Mouse (Mus musculus) heart, embryonic 16.5 days (tissue): ENCODE measurements around the gene Gstm5. TPM values are rescaled to one million over a fixed set of nuclear protein-coding genes. Genes with fewer than 3 reads are reported as not detected.
A peak's percentile ranks its signal among the peaks of the same experiment; 100 is the strongest.
"Not testable (repeated sequence)": the region's sequence is repeated elsewhere in the genome, so short reads cannot be mapped to it uniquely, and the experiment has no call there.

Experiments
- ATAC-seq: fragments of 200-750 bp; cut with Nextera tagmentation; replicated peaks from 2 replicates; pipeline ENCODE4 v1.8.0; 2017; ENCODE audit warnings: moderate number of reproducible peaks; ENCODE audit not compliant: insufficient read depth, low FRiP score; ENCODE audit errors: extremely low read depth
- H3K27ac ChIP-seq: fragments of 300-500 bp; sonication (generic); 2 replicates; pipeline ENCODE4 v1.5.1; 2014; ENCODE audit warnings: mild to moderate bottlenecking, low read length, control low read depth, moderate library complexity
- H3K27me3 ChIP-seq: fragments of 300-500 bp; sonication (generic); 2 replicates; pipeline ENCODE4 v1.6.1; 2014; ENCODE audit warnings: low read length, mixed read lengths; ENCODE audit not compliant: control insufficient read depth, insufficient read depth
- H3K36me3 ChIP-seq: fragments of 300-500 bp; sonication (generic); 2 replicates; pipeline ENCODE4 v1.6.1; 2014; ENCODE audit not compliant: control insufficient read depth, insufficient read depth
- H3K4me1 ChIP-seq: fragments of 300-500 bp; sonication (generic); 2 replicates; pipeline ENCODE4 v1.6.1; 2014; ENCODE audit warnings: low read length, mixed read lengths; ENCODE audit not compliant: control insufficient read depth, insufficient read depth
- H3K4me2 ChIP-seq: fragments of 300-500 bp; sonication (generic); 2 replicates; pipeline ENCODE4 v1.6.1; 2014; ENCODE audit warnings: low read depth, mild to moderate bottlenecking, control low read depth, low read length
- H3K4me3 ChIP-seq: fragments of 300-500 bp; sonication (generic); 2 replicates; pipeline ENCODE4 v1.5.1; 2014; ENCODE audit warnings: mild to moderate bottlenecking, control low read depth, low read length
- H3K9ac ChIP-seq: fragments of 300-500 bp; sonication (generic); 2 replicates; pipeline ENCODE4 v1.6.1; 2014; ENCODE audit warnings: low read length, control low read depth
- H3K9me3 ChIP-seq: fragments of 300-500 bp; sonication (generic); replicated peaks from 2 replicates; pipeline ENCODE4 v1.6.1; 2016; ENCODE audit warnings: low read length; ENCODE audit not compliant: control insufficient read depth
- WGBS: fragments of 180-500 bp; shearing (Covaris S2); extraction: QIAGEN DNeasy Blood & Tissue Kit; methylation state at CpG from one replicate; pipeline ENCODE4 v1.1.7; 2014; 5-methylcytosine and 5-hydroxymethylcytosine counted together
- polyA plus RNA-seq: library from polyadenylated mRNA; unstranded; fragments of >200 nt; fragmentation: Nextera tagmentation; extraction: Ambion mirVana; gene quantifications from 2 replicates; pipeline ENCODE4 v1.2.1, GENCODE M21; 2015

The Gstm5 gene
- polyA plus RNA-seq, 1 experiment from 2014 or later = 118 TPM

DNA sequence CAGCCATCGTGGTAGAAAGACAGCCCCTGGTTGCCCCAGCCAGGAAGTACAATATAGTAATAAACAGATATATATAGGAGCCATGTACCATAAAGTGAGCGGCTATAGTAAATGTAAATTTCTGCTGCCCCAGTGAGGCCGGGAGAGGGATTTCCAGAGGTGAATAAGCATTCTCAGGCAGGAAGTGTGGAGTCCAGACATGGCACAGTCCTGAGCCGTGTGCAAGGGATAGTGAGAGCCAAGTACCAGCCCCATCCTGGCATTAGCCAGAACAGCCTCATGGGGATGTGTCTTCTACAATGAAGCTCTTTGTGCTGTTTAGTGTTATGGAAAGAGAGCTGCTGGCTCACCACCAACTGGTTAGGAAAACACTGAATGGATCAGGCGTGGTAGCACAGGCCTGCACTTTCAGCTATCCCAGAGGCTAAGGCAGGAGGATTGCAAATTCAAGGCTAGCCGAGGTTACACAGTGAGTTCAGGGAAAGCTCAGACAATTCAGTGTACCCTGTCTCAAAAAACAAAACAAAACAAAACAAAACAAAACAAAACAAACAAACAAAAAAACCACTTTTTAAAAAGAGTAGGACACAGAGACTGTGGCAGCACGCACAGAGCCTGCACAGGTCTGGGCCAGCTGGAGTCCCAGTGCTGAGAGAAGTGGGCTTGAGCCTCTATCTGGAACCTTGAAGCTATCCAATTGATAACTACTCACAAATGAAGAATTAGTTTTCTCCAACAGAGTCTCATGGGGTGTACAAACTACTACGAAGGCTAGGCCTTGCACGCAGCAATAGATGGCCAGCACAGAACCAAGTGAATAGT lies 7.7 kb upstream of the Gstm5 start:
- H3K9me3 ChIP-seq = no peaks in the 10 kb centered on the region
- no peak overlapping the region for H3K4me2 ChIP-seq
- no peaks in the 10 kb centered on the region for H3K36me3 ChIP-seq
- ATAC-seq = peak; percentile 23; the same call in 1 of the 2 replicates
- H3K27ac ChIP-seq = no peak overlapping the region; the same call in 1 of the 2 replicates
- no peaks in the 10 kb centered on the region for H3K27me3 ChIP-seq
- no peak overlapping the region for H3K4me3 ChIP-seq
- 76% methylated on average over 9 of the region's 9 CpGs for WGBS
- no peak overlapping the region for H3K9ac ChIP-seq
- no peaks in the 10 kb centered on the region for H3K4me1 ChIP-seq

DNA sequence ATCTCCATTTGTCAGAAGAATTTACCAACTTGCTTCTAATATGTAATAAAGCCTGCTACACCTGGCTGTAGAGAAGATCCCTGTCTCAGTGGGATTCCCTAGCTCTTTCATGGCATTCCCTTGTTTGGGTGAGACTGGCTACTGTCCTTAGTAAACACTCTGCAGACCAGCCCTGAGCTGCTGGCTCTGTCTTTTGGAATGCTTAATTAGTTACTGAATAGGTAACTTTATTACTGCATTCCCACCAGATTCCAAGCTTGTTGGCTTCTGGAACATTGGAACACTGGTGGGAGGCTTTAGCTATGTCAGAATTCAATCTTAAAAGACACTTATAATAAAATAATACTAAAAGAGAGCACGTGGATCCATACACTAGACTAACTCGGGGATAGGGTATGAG lies 6.4 kb upstream of the Gstm5 start:
- H3K4me1 ChIP-seq, H3K4me3 ChIP-seq, ATAC-seq, H3K27me3 ChIP-seq, H3K4me2 ChIP-seq, H3K9ac ChIP-seq, H3K36me3 ChIP-seq, H3K9me3 ChIP-seq, H3K27ac ChIP-seq: not testable (repeated sequence)
- 60% methylated on average over 2 of the region's 2 CpGs for WGBS

DNA sequence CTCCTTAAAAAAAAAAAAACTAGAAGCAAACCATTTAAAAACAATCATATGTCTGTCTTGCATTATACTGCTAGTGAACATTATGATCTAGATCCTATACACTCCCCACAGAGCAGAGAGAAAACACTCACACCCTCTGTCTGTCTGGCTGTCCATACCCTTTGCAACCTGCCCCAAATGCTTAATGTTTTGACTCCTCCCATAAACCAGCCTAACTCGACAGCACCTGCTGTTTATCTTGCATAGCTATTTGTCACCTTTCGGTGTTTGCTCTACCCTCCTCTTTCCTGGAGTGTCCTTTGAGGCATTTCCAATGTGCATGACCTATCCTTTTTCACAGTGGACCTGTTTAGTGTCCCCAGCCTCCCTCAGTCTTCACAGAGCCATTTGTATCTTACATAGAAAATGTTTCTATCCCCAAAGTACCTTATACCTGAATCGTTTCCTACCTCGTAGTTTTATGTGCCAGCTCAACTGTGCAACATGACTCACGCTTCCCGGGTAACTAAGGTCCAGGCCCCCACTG lies 364 bp upstream of the Gstm5 start:
- peak overlapping the region; percentile 93 for H3K4me2 ChIP-seq
- H3K27ac ChIP-seq = no peak overlapping the region; the same call in 1 of the 2 replicates
- WGBS = 10% methylated on average over 6 of the region's 6 CpGs
- H3K4me1 ChIP-seq = peaks cover 9% of the 10 kb centered on the region
- H3K4me3 ChIP-seq = peak overlapping the region; percentile 88
- H3K27me3 ChIP-seq = no peaks in the 10 kb centered on the region
- no peaks in the 10 kb centered on the region for H3K36me3 ChIP-seq
- peak overlapping the region; percentile 90 for H3K9ac ChIP-seq
- ATAC-seq = 0 out of 2 replicates have a peak, but pooled peaks have one; percentile 12
- H3K9me3 ChIP-seq = no peaks in the 10 kb centered on the region

DNA sequence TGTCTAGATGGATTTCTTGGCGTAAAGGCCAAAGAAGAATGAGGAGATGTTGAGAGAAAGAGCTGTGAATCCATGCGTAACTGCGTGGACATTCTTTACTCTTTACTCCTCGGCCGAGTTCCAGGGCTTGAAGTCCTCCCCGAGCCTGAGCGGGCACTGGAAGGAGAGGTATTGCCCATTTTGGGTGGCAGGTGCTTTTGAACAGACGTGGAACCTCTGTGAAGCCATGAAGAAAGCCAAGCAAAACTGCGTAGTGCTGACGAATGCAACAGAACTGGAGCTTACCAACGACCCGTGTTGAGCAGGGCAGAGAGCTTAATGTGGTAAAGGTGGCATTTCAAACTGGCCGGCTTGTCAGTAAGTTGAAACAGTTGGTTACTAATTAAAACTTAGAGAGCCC lies 3.1 kb downstream of the Gstm5 start:
- H3K27me3 ChIP-seq = no peaks in the 10 kb centered on the region
- H3K4me1 ChIP-seq = peaks cover 13% of the 10 kb centered on the region
- H3K27ac ChIP-seq = no peak overlapping the region
- H3K9me3 ChIP-seq = no peaks in the 10 kb centered on the region
- H3K4me2 ChIP-seq = no peak overlapping the region
- H3K4me3 ChIP-seq = no peak overlapping the region
- 89% methylated on average over 13 of the region's 13 CpGs for WGBS
- ATAC-seq = no peak
- H3K9ac ChIP-seq = no peak overlapping the region
- H3K36me3 ChIP-seq = no peaks in the 10 kb centered on the region

DNA sequence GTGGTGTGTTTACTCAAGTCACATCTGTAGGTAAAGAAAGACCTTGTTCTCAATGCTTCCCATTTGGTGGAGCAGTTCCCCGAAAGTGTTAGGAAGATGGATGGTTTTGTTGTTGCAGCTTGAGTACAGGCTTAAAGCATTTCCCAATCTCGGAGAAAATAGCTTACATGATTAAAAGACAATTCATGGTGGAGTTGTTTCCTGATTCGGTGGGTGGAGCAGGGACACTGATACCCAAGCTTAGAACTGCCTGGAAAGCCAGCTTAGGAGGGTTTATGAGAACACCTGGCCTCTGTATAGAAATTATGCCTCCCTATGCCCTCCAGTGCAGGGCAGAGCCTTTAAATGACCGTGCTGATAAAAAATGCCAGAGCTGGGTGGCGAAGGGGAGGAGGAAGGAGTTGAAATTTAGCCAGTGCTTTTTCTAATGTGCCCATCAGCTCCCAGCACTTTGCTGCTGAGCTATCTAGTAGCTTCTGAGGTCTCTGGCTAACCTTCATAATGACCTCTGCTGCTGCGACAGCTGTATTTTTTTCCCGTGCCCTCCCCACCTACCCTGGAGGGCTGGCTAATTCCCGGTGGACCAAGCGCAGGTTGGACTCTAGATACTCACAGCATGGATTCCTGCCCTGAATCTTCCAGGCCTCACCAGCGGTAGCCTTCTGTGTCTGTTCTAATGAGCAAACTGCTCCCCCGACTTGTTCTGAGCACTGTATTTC lies 5.5 kb downstream of the Gstm5 start:
- no peak overlapping the region for H3K4me2 ChIP-seq
- no peak overlapping the region for H3K27ac ChIP-seq
- no peak overlapping the region for H3K4me3 ChIP-seq
- H3K9ac ChIP-seq = no peak overlapping the region
- no peaks in the 10 kb centered on the region for H3K9me3 ChIP-seq
- H3K4me1 ChIP-seq = peaks cover 8% of the 10 kb centered on the region
- H3K27me3 ChIP-seq = no peaks in the 10 kb centered on the region
- no peaks in the 10 kb centered on the region for H3K36me3 ChIP-seq
- ATAC-seq = no peak; the same call in 1 of the 2 replicates
- WGBS = 45% methylated on average over 11 of the region's 11 CpGs

DNA sequence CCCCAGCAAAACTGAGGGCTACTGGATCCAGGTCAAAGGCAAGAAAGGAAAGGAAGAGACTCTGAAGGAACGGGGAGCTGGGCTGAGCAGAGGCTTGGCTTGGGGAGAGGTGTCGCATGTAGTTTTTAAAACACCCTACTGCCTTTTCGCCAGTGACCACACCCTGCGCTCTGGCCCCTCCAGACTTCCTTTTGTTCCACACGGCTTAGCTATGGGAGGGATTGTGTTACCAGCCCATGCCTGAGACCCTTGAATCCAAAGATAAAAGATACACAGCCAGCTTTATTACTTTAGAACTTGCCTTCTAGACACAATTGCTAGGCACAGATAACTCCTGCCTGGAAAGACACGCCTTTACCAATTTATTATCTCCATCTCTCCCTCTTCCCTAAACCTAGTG lies 10.3 kb downstream of the Gstm5 start:
- WGBS = 49% methylated on average over 6 of the region's 6 CpGs
- H3K27ac ChIP-seq = no peak overlapping the region
- no peaks in the 10 kb centered on the region for H3K36me3 ChIP-seq

DNA sequence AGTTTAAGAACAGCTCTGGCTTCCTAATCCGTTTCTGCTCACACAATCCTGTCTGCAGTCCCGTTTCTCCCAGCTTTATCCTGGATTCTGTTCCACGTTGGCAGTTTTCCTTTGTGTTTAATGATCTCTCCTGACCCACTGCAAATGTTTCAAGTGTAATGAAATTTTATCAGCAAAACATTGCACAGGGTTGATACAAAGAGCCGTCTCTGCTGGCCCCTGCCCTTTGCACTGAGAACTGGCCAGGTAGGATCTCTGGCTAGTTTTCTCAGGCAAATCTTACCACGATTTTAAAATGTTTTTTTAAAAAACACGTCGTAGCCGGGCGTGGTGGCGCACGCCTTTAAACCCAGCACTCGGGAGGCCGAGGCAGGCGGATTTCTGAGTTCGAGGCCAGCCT lies 21.1 kb downstream of the Gstm5 start:
- WGBS = 79% methylated on average over 15 of the region's 15 CpGs
- no peak for ATAC-seq
- Histone ChIP-seq H3K4me3 (no peak overlapping the region), H3K27ac (no peak overlapping the region), H3K4me1 (no peaks in the 10 kb centered on the region), H3K9me3 (no peaks in the 10 kb centered on the region; the same call in 1 of the 2 replicates), H3K36me3 (no peaks in the 10 kb centered on the region), H3K4me2 (no peak overlapping the region), H3K9ac (no peak overlapping the region), H3K27me3 (no peaks in the 10 kb centered on the region)

More for the DNA sequence above, 10.3 kb downstream of the Gstm5 start:
- ATAC-seq = no peak
- H3K9me3 ChIP-seq = no peaks in the 10 kb centered on the region
- H3K4me3 ChIP-seq = no peak overlapping the region
- no peaks in the 10 kb centered on the region; the same call in 1 of the 2 replicates for H3K27me3 ChIP-seq
- H3K9ac ChIP-seq = no peak overlapping the region
- H3K4me1 ChIP-seq = 0 out of 2 replicates have a peak, but pooled peaks cover 2% of the 10 kb centered on the region
- H3K4me2 ChIP-seq = no peak overlapping the region

DNA sequence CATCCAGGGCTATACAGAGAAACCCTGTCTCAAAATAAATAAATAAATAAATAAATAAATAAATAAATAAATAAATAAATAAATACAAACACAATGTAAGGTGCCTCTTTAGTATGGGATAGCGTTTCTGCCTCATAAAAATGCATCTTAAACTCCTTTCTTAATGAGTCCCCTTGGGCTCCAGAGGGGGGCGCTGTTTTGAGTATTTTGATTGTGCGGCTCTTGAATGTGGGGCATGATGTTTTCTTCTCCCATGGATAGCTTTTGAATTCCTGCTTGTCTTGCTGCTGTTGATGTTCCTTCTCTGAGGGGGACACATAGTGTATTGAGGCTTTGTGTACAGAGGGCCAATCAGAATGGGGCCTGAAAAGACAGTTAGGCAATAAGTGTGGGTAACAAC lies 21.5 kb downstream of the Gstm5 start:
- no peaks in the 10 kb centered on the region for H3K36me3 ChIP-seq
- H3K9ac ChIP-seq = no peak overlapping the region
- no peaks in the 10 kb centered on the region for H3K27me3 ChIP-seq
- H3K27ac ChIP-seq = no peak overlapping the region
- H3K4me2 ChIP-seq = no peak overlapping the region
- WGBS = 66% methylated on average over 3 of the region's 3 CpGs
- H3K4me3 ChIP-seq = no peak overlapping the region
- H3K4me1 ChIP-seq = no peaks in the 10 kb centered on the region
- ATAC-seq = no peak
- no peaks in the 10 kb centered on the region; the same call in 1 of the 2 replicates for H3K9me3 ChIP-seq
